Mouse (Mus musculus): ENCODE measurements around the gene D6Wsu163e. TPM values are rescaled to one million over a fixed set of nuclear protein-coding genes. Genes with fewer than 3 reads are reported as not detected.

Gene D6Wsu163e
- 12.2 TPM for polyA plus RNA-seq (2012; fragmentation: generic; extraction: Trizol)
- long read RNA-seq, experiment 1, transcript D6Wsu163e-201 (14 exons, 2,501 nt) = major isoform, 6 of 13 reads
- long read RNA-seq, experiment 1, partial matches to known transcripts = 3 of 13 reads
- long read RNA-seq, experiment 1, other reads (novel, unspliced or antisense) = 4 of 13 reads
- long read RNA-seq, experiment 2, transcript D6Wsu163e-201 (14 exons, 2,501 nt) = major isoform, 80 of 98 reads
- long read RNA-seq, experiment 2, partial matches to known transcripts = 8 of 98 reads
- long read RNA-seq, experiment 2, other reads (novel, unspliced or antisense) = 10 of 98 reads

DNA sequence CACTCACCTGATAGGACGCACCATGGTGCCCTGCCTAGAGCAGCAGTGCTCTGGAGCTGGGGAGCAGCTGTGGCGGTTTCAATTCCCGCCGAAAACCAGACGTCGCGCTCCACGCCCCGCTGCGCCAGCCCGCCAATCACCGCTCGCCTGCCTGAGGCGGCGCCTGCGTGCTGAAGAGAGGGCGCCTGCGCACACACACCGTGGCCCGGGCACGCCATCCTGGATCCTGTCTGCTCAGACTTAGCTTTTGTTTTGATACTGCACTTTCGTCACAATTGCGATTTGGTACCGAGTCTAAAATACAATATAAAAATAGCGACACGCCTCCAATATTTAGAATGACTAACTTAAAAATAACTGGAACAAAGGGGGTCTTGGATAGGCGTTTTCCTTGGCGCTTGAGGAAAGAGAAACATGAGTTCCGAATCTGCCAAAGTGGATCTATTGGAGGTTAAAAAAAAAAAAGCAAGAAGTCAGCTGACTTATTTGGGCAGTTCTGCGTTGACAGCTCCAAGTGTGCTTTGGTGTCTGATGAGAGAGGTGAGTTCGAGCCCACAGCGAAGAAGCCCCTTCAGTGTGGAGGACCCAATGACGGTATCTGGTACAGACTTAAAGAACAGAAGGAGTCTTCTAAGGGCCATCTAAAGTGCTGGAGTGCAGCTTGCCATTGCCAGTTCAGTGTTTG lies at the start of gene D6Wsu163e, which contains the start of gene Rad51ap1:
Gene D6Wsu163e (plus strand): TSS at position 476 of the 685 bp plus-strand sequence.
Gene Rad51ap1 (minus strand): TSS at position 101 of the 685 bp plus-strand sequence.
- Histone ChIP-seq H3K36me3 (ENCODE audit: control insufficient read depth, insufficient read depth) (peaks cover 7% of the 10 kb centered on the region), H3ac (ENCODE audit: control insufficient read depth, insufficient read length, low read depth) (peak within 1 kb of the TSS; percentile 96), H3K79me2 (ENCODE audit: control insufficient read depth, insufficient read depth) (peaks cover 33% of the 10 kb centered on the region), H3K79me3 (ENCODE audit: low read depth) (peaks cover 13% of the 10 kb centered on the region), H3K4me3 (ENCODE audit: insufficient read depth, poor library complexity, severe bottlenecking) (peak within 1 kb of the TSS; percentile 56), H3K27me3 (ENCODE audit: control insufficient read depth, insufficient read depth, insufficient read length) (no peaks in the 10 kb centered on the region)
- TF ChIP-seq FOSL1 (IDR thresholded peaks at IDR 0.05; ENCODE audit: insufficient read depth, low read length, poor library complexity, severe bottlenecking) = no peak
- TF ChIP-seq MAX (IDR thresholded peaks at IDR 0.05) = peak; percentile 39
- TF ChIP-seq USF1 (IDR thresholded peaks at IDR 0.05; ENCODE audit: low read depth) = peak; percentile 89

GRCm38 (mm10) chr6:126907378-126907777 lies 32.4 kb upstream of the D6Wsu163e start:
- peaks cover 12% of the 10 kb centered on the region for H3K27me3 ChIP-seq (ENCODE audit: control insufficient read depth, insufficient read depth, insufficient read length)
- H3K4me3 ChIP-seq (ENCODE audit: insufficient read depth, poor library complexity, severe bottlenecking) = no peak overlapping the region
- no peaks in the 10 kb centered on the region for H3K36me3 ChIP-seq (ENCODE audit: control insufficient read depth, insufficient read depth)
- no peaks in the 10 kb centered on the region for H3K79me2 ChIP-seq (ENCODE audit: control insufficient read depth, insufficient read depth)
- H3ac ChIP-seq (ENCODE audit: control insufficient read depth, insufficient read length, low read depth) = no peak overlapping the region
- TF ChIP-seq CTCF (IDR thresholded peaks at IDR 0.05; ENCODE audit: control insufficient read depth, insufficient read depth, insufficient read length) (no peak), MYOD1 (IDR thresholded peaks at IDR 0.05; ENCODE audit: control insufficient read depth, insufficient read length, low read depth) (no peak), USF1 (IDR thresholded peaks at IDR 0.05; ENCODE audit: low read depth) (no peak), MYOG (IDR thresholded peaks at IDR 0.05; ENCODE audit: control insufficient read depth, extremely low read depth, insufficient read length) (no peak), MAX (IDR thresholded peaks at IDR 0.05) (no peak), CEBPB (IDR thresholded peaks at IDR 0.05; ENCODE audit: low read depth) (no peak), FOSL1 (IDR thresholded peaks at IDR 0.05; ENCODE audit: insufficient read depth, low read length, poor library complexity, severe bottlenecking) (no peak)
- H3K79me3 ChIP-seq (ENCODE audit: low read depth) = no peaks in the 10 kb centered on the region

- TF ChIP-seq FOSL1 (IDR thresholded peaks at IDR 0.05; ENCODE audit: insufficient read depth, low read length, poor library complexity, severe bottlenecking) = no peak
- TF ChIP-seq CTCF (IDR thresholded peaks at IDR 0.05; ENCODE audit: control insufficient read depth, insufficient read depth, insufficient read length) = no peak
- no peak for TF ChIP-seq MYOD1 (IDR thresholded peaks at IDR 0.05; ENCODE audit: control insufficient read depth, insufficient read length, low read depth)
- no peak for TF ChIP-seq CEBPB (IDR thresholded peaks at IDR 0.05; ENCODE audit: low read depth)
- no peak for TF ChIP-seq MAX (IDR thresholded peaks at IDR 0.05)
- no peak for TF ChIP-seq MYOG (IDR thresholded peaks at IDR 0.05; ENCODE audit: control insufficient read depth, extremely low read depth, insufficient read length)
- TF ChIP-seq USF1 (IDR thresholded peaks at IDR 0.05; ENCODE audit: low read depth) = no peak
- H3K4me3 ChIP-seq (ENCODE audit: insufficient read depth, poor library complexity, severe bottlenecking) = no peak overlapping the region
Measured at GRCm38 (mm10) chr6:126907876-126908275, 31.9 kb upstream of the D6Wsu163e start.

DNA sequence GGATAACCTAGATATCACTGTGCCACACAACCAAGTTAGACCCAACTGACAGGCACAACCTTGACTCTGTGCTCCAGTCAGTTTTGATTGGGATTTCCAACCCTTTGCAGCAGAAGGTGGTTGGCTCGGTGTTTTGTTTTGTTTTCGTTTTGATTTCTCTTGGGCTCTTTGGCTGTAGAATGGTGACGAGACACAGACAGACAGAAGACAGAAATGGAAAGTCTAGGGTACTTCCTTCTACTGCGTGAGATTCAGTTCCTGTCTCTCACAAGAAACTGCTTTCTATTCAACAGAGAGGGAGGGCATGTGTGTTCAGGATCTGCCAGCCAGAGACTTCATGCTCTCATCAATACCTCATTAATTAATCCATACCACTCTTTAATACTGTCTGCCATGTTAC lies 29.0 kb upstream of the D6Wsu163e start:
- H3K4me3 ChIP-seq (ENCODE audit: insufficient read depth, poor library complexity, severe bottlenecking) = no peak overlapping the region
- H3K36me3 ChIP-seq (ENCODE audit: control insufficient read depth, insufficient read depth) = no peaks in the 10 kb centered on the region
- TF ChIP-seq MAX (IDR thresholded peaks at IDR 0.05) = no peak
- TF ChIP-seq CEBPB (IDR thresholded peaks at IDR 0.05; ENCODE audit: low read depth) = no peak
- no peak for TF ChIP-seq CTCF (IDR thresholded peaks at IDR 0.05; ENCODE audit: control insufficient read depth, insufficient read depth, insufficient read length)
- no peak for TF ChIP-seq FOSL1 (IDR thresholded peaks at IDR 0.05; ENCODE audit: insufficient read depth, low read length, poor library complexity, severe bottlenecking)
- no peak for TF ChIP-seq USF1 (IDR thresholded peaks at IDR 0.05; ENCODE audit: low read depth)
- TF ChIP-seq MYOG (IDR thresholded peaks at IDR 0.05; ENCODE audit: control insufficient read depth, extremely low read depth, insufficient read length) = no peak
- no peak for TF ChIP-seq MYOD1 (IDR thresholded peaks at IDR 0.05; ENCODE audit: control insufficient read depth, insufficient read length, low read depth)
- no peak overlapping the region for H3ac ChIP-seq (ENCODE audit: control insufficient read depth, insufficient read length, low read depth)
- H3K27me3 ChIP-seq (ENCODE audit: control insufficient read depth, insufficient read depth, insufficient read length) = peaks cover 12% of the 10 kb centered on the region
- H3K79me3 ChIP-seq (ENCODE audit: low read depth) = no peaks in the 10 kb centered on the region
- H3K79me2 ChIP-seq (ENCODE audit: control insufficient read depth, insufficient read depth) = no peaks in the 10 kb centered on the region

More at GRCm38 (mm10) chr6:126907876-126908275, 31.9 kb upstream of the D6Wsu163e start:
- peaks cover 12% of the 10 kb centered on the region for H3K27me3 ChIP-seq (ENCODE audit: control insufficient read depth, insufficient read depth, insufficient read length)
- H3K79me2 ChIP-seq (ENCODE audit: control insufficient read depth, insufficient read depth) = no peaks in the 10 kb centered on the region
- no peaks in the 10 kb centered on the region for H3K36me3 ChIP-seq (ENCODE audit: control insufficient read depth, insufficient read depth)
- no peaks in the 10 kb centered on the region for H3K79me3 ChIP-seq (ENCODE audit: low read depth)
- H3ac ChIP-seq (ENCODE audit: control insufficient read depth, insufficient read length, low read depth) = no peak overlapping the region

DNA sequence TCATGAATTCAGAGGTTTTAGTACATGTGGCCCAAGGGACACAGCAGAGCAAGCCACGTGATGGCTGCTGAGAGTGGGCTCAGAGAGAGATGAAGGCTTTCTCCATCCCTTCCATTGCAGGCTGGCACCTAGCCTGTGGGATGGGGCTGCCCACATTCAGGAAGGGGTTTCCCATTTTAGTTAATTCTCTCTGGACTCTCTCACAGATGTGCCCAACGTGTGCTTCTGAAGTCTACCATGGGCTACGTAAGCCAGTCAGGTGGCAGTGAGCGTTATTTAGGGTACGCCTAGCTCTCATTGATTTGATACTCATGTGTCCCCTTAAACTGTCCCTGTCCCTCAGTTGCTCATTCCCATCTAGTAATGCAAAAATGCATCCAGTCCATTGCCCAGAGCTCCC lies 24.8 kb upstream of the D6Wsu163e start:
- Histone ChIP-seq H3K36me3 (ENCODE audit: control insufficient read depth, insufficient read depth) (no peaks in the 10 kb centered on the region), H3ac (ENCODE audit: control insufficient read depth, insufficient read length, low read depth) (no peak overlapping the region), H3K79me3 (ENCODE audit: low read depth) (no peaks in the 10 kb centered on the region), H3K27me3 (ENCODE audit: control insufficient read depth, insufficient read depth, insufficient read length) (peaks cover 4% of the 10 kb centered on the region), H3K4me3 (ENCODE audit: insufficient read depth, poor library complexity, severe bottlenecking) (no peak overlapping the region), H3K79me2 (ENCODE audit: control insufficient read depth, insufficient read depth) (no peaks in the 10 kb centered on the region)
- TF ChIP-seq CEBPB (IDR thresholded peaks at IDR 0.05; ENCODE audit: low read depth) = no peak
- no peak for TF ChIP-seq FOSL1 (IDR thresholded peaks at IDR 0.05; ENCODE audit: insufficient read depth, low read length, poor library complexity, severe bottlenecking)
- TF ChIP-seq MYOD1 (IDR thresholded peaks at IDR 0.05; ENCODE audit: control insufficient read depth, insufficient read length, low read depth) = no peak
- TF ChIP-seq MYOG (IDR thresholded peaks at IDR 0.05; ENCODE audit: control insufficient read depth, extremely low read depth, insufficient read length) = no peak
- no peak for TF ChIP-seq USF1 (IDR thresholded peaks at IDR 0.05; ENCODE audit: low read depth)
- no peak for TF ChIP-seq CTCF (IDR thresholded peaks at IDR 0.05; ENCODE audit: control insufficient read depth, insufficient read depth, insufficient read length)
- TF ChIP-seq MAX (IDR thresholded peaks at IDR 0.05) = no peak

Data from C2C12 (cell line).